Mouse (Mus musculus) embryonic fibroblast, embryonic 13.5 days (primary cell): ENCODE measurements around the gene Fkbp9. TPM values are rescaled to one million over a fixed set of nuclear protein-coding genes. Genes with fewer than 3 reads are reported as not detected.

ENCODE experiments used
- H3K27ac ChIP-seq: 2 replicates; pipeline ENCODE4 v1.5.1; 2012; ENCODE audit warnings: low read length, control low read depth, inconsistent platforms; ENCODE audit not compliant: insufficient read depth
- H3K4me1 ChIP-seq: 2 replicates; pipeline ENCODE4 v1.6.1; 2011; ENCODE audit warnings: low read length; ENCODE audit not compliant: control insufficient read depth, insufficient read depth
- H3K4me3 ChIP-seq: 2 replicates; pipeline ENCODE4 v1.5.1; 2011; ENCODE audit warnings: mild to moderate bottlenecking, control low read depth, low read length; ENCODE audit not compliant: insufficient read depth
- CTCF ChIP-seq: IDR thresholded peaks from 2 replicates; pipeline ENCODE4 v1.5.1; 2011; ENCODE audit warnings: mild to moderate bottlenecking, control low read depth, low read length, moderate library complexity, borderline replicate concordance; ENCODE audit not compliant: insufficient read depth
- POLR2A ChIP-seq: IDR thresholded peaks from 2 replicates; pipeline ENCODE4 v1.6.1; 2011; ENCODE audit warnings: low read depth, mild to moderate bottlenecking, control low read depth, low read length, moderate library complexity
- polyA plus RNA-seq: library from polyadenylated mRNA; stranded (reverse); fragments of >200 nt; gene quantifications from 2 replicates; pipeline ENCODE4 v1.2.4, GENCODE M21; 2011; ENCODE audit warnings: low read depth; ENCODE audit not compliant: missing spikeins, insufficient read length

Gene Fkbp9
- polyA plus RNA-seq, 1 experiment, result 352 TPM

GRCm38 (mm10) chr6:56868565-56868964, 36.7 kb downstream of the Fkbp9 start:
- Histone ChIP-seq H3K4me3 (no peak overlapping the region), H3K4me1 (no peaks in the 10 kb centered on the region), H3K27ac (no peak overlapping the region)
- TF ChIP-seq POLR2A, result no peak
- TF ChIP-seq CTCF, result no peak

- H3K4me1 ChIP-seq, result no peaks in the 10 kb centered on the region
- H3K4me3 ChIP-seq, result no peak overlapping the region
- H3K27ac ChIP-seq, result no peak overlapping the region
- TF ChIP-seq CTCF (no peak), POLR2A (no peak)
These were observed 38.2 kb downstream of the Fkbp9 start for GRCm38 (mm10) chr6:56870027-56870426.

GRCm38 (mm10) chr6:56876870-56877269, 45.0 kb downstream of the Fkbp9 start:
- Histone ChIP-seq H3K4me3 (no peak overlapping the region), H3K27ac (no peak overlapping the region), H3K4me1 (no peaks in the 10 kb centered on the region)
- TF ChIP-seq CTCF (no peak), POLR2A (no peak)

DNA sequence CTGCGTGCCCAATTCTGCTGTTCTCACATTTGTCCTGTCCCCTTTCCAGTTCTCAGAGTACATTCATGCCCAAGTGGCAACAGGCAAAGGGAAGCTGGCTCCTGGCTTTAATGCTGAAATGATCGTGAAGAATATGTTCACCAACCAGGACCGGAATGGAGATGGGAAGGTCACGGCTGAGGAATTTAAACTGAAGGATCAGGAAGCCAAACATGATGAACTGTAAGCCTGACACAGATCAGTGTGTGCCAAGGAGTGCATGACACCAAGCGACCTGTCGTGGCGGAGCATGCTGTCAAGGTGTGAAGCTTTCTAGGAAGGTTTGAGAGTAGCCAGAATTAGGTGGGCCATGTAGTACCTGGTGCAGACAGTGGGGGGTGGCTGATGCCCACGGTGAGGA, 46.1 kb downstream of the Fkbp9 start:
- no peak overlapping the region for H3K27ac ChIP-seq
- H3K4me3 ChIP-seq, result no peak overlapping the region
- TF ChIP-seq POLR2A (no peak), CTCF (no peak)
- no peaks in the 10 kb centered on the region for H3K4me1 ChIP-seq

- TF ChIP-seq CTCF, result no peak
- TF ChIP-seq POLR2A, result no peak
- H3K4me3 ChIP-seq, result no peak overlapping the region
- H3K4me1 ChIP-seq, result no peaks in the 10 kb centered on the region
- H3K27ac ChIP-seq, result no peak overlapping the region
These were observed 47.6 kb downstream of the Fkbp9 start for GRCm38 (mm10) chr6:56879352-56879955.

DNA sequence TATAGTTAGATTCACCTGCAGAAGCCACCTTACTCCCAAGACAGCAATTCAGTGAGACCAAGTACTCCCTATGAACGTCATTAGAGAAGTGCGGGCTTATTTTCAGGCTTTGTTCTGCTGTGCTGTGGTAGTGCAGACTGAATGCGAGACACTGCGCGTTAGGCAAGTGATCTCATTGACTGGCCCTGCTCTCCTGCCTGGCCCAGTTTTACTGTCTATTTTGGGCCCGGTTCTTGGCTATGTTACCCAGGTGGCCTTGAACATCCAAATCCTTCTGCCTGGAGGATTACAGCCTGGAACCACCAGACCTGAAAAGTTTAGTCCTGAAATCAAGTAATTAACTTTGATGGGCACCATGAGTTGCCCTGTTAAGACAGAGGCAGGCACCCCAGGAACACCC, 56.7 kb downstream of the Fkbp9 start:
- Histone ChIP-seq H3K4me1 (no peaks in the 10 kb centered on the region), H3K27ac (no peak overlapping the region), H3K4me3 (no peak overlapping the region)
- TF ChIP-seq CTCF (no peak), POLR2A (no peak)

GRCm38 (mm10) chr6:56890762-56891161, 58.9 kb downstream of the Fkbp9 start:
- no peak overlapping the region for H3K4me3 ChIP-seq
- TF ChIP-seq POLR2A (no peak), CTCF (no peak)
- no peaks in the 10 kb centered on the region for H3K4me1 ChIP-seq
- no peak overlapping the region for H3K27ac ChIP-seq

- Histone ChIP-seq H3K4me1 (no peaks in the 10 kb centered on the region; the same call in 1 of the 2 replicates), H3K4me3 (no peak overlapping the region), H3K27ac (no peak overlapping the region)
- TF ChIP-seq POLR2A, result no peak
- no peak for TF ChIP-seq CTCF
These were observed 67.7 kb downstream of the Fkbp9 start for GRCm38 (mm10) chr6:56899601-56900000.

DNA sequence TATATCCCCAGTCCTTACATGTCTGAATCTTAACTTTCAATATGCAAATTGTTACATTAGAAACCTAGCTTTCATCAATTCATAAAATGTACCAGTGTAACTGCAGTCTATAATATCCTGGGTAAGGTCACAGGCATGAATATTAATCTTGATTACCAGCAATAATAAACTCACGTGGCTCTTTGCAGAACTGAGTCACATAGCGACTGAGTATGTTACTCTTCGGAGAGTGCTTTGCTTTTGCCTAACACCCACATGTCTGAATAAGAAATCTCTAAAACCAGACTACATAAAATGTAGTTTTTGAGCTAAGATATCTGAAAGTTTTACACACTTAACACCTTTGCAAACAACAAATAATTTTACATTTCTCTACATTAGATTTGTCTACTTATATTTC, 69.5 kb downstream of the Fkbp9 start:
- H3K4me1 ChIP-seq, result no peaks in the 10 kb centered on the region; the same call in 1 of the 2 replicates
- H3K4me3 ChIP-seq, result no peak overlapping the region
- no peak for TF ChIP-seq POLR2A
- TF ChIP-seq CTCF, result no peak
- H3K27ac ChIP-seq, result no peak overlapping the region

DNA sequence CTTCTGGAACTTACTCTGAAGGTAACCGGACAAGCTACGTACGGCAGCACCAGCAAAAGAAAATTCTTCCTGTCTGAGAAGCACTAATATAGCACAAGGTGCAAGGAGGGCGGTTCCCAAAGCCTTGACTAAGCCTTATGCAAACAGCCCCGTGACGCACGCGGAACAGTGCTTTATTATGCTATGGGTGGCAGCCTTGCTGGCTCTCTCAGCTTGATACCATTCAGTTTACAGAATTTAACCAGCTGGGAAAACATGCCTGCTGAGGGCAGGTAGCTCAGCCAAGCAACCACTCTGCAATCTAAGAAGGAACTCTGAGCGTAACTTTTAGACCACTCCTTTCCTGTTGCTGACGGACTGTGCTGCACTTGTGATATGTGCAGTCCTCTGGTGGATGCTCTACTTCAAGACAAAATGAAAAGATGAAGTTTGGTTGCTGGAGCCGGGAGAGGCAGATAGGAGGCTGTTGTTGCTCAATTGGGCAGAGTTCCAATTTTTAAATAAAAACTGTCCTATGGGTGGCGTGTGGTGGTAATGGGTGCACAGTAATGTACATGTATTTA, 70.0 kb downstream of the Fkbp9 start:
- Histone ChIP-seq H3K4me3 (no peak overlapping the region), H3K27ac (no peak overlapping the region), H3K4me1 (no peaks in the 10 kb centered on the region; the same call in 1 of the 2 replicates)
- no peak for TF ChIP-seq CTCF
- TF ChIP-seq POLR2A, result no peak
